Mouse (Mus musculus) activated CD4-positive, CD25-positive, alpha-beta regulatory T cell, adult 4 months (primary cell): Measurements from ENCODE around the gene Lasp1. TPM values are rescaled to one million over a fixed set of nuclear protein-coding genes. Genes with fewer than 3 reads are reported as not detected.

Experiments
- ATAC-seq: one replicate; pipeline ENCODE4 v1.8.0; 2017
- polyA plus RNA-seq, 2 experiments: library from polyadenylated mRNA; unstranded; fragments of 100-300 nt; shearing (Covaris generic); gene quantifications; one replicate each; pipeline ENCODE4 v1.2.1; 2017

Lasp1 gene
- polyA plus RNA-seq, 2 experiments from 2014 or later: 44.4 to 52.4 TPM

DNA sequence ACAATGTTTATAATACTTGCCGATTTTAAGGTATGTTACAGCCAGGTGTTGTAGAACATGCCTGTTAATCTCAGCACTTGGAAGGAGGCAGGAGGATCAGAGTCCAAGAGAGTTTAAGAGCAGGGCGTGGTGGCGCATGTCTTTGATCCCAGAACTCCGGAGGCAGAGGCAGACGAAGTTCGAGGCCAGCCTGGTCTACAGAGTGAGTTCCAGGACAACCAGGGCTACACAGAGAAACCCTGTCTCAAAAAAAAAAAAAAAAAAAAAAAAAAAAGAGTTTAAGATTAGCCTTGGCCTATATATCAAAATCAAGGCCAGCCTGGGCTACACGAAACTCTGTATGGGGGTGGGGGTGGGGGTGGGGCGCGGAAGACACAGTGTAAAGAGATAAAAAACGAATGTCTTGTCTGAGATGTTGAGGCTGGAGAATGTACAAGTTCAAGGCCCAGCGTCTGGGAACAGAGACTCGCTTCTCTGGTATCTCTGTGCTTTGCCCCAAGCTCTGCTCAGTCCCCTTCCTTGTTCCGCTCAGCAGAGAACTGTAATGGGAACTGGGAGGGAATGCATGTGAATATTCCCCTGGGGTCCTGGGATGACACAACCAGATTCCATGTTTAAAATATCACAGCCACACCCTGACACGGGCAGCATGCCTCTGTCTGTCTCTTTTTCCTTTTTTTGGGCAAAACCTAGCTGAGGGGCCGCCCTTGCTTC is 1.3 kb upstream of the Lasp1 start:
- ATAC-seq: no peak

DNA sequence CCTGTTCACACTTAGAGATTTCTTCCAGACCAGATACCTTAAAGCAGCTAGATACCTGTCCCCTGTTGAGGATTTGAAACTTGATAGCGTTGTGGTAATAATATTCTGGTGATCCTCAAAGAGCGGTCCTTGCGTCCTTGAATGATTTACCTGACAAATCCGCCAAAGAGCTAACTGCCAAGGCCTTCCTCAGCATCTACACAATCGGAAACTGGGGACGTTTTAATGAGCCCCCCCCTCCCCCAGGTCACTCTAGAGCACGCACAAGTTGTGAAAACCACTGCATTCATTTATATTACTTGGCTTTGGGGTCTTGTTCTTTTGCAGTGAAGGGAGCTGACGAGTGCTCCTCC is 741 bp upstream of the Lasp1 start:
- ATAC-seq: no peak

DNA sequence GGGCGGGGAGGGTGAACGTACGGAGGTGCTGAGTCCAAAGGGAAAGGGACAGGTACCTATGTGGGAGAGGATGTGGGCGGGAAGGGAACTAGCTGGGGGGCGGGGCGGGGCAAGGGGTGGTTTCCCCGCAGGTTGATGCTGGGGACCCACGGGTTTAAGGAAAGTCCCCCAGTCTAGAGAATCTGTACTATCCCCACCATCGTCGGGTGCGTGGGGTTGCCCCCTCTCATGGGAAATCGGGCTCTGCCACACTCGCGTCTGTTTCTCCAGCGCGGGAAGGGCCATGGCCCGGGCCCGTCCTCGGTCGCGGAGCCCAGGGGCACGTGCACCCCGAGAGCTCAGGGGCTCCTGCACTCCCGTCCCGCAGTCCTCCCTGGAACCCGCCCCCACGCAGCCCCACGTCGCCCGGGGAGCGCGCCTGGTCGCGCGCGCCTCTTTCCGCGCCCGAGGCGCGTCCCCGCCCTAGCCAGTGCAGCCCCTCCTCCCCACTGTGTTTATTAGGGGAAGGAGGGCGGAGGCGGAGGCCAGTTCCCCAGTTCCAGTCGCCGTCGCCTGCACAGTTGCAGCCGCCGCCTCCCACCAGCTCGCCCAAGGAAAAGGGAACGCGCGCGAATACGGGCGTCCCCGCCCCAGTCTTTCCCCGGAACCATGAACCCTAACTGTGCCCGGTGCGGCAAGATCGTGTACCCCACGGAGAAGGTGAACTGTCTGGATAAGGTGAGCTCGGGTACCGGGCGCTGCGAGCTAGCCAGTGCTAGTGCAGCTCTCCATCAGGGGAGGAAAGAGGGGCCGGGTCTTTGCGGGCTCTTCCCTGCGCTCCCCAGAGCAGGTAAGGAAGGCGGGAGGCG is 570 bp downstream of the Lasp1 start:
- ATAC-seq: peak; percentile 63

DNA sequence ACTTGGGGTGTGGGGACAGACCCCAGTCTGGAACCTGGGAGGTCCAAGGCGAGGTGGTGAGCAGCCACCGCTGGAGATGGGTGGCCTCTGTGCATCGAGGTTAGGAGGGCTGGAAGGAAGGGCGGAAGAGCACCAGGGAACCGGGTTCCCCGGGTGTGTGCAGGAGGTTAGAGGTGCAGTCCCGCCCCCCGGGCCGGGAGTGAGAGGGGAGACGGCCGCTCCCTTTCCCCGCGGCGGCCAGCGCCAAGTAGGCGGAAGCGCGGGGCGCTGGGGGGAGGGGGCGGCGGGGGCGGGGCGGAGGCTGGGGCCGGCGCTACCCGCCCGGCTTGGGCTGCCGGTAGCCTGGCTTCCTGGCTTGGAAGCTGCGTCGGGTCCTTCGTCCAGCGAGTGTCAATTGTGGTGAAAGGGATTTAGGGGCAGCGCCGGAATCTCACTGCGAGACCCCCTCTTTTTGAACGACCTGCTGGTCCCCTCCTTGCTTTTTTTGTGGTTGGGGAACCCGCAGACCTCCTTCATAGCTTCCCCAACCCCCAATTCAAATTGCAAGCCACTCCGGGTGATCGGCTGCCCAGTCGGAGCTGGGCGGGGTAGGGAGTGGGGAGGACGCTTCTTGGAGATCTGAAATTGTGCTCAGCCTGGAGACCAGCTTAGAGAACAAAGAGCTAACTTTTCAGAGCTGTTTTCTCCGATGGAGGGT is 1.3 kb downstream of the Lasp1 start:
- ATAC-seq: peak; percentile 45

DNA sequence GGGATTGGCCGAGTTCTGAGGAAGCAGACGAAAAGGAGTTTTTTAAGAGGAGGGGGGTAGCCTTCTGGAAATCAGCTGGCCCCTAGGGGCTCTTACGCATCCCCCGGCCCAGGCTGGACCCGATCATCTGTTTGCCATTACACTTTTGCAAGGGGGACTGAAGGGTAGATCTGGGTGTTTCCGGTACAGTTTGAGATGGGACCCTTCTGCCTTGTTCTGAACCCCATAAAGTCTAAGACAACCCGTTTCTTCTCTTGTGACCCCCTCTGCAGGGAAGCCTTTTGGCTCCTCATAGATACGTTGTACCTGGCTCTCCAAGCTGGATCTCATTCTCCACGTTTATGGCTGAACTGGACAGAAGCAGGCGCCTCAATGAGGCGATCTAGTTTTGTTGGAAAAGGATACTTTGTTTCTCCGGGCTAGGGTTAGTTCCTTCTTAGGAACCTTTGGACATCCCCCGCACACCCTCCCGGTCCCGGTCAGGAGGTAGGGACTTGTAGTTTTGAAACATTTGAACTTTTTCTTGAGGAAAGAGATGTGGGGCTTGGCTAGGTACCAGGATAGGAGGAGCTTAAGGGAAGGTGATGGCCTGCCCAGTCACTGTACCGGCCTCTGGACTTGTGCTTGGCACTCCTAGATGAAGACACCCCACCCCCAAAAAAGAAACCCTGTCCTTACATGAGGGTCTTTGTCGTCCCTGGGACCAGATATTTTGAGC is 2.0 kb downstream of the Lasp1 start:
- no peak for ATAC-seq

DNA sequence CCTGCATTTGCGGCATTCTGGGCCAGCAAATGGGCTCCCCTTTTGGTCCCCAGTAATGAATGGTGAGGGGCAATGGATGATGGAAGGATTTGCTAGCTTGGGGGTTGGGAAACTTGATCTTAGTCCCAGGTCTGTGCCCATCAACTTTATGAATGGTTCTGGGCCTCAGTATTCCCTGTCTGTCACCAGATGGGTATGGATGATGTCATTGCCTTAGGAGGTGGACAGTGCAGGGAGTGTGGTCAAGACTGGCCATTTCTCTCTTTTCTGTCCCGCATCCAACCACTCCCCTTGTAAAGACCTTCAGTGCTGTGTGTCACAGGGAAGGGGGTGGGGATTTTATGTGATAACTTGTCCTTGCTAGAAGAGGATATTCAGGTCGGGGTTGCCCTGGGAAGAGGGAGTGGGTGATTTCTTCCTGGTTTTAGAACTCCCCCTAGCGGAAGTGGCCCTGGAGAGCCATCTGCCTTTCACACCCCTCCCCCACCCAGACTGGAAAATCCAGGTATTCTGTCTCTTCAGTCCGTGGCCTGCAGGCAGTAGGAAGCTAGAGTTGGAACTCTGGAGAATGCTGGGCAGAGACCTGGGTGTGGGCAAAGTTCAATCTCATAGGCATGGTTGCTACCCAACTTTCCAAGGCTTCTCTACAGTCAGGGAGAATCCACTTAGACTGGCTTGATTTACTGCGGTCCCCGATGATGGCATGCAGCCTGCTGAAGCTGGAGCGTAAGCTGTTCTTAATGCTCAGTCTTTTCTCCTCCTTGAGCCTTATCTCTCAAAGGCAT is 2.8 kb downstream of the Lasp1 start:
- no peak for ATAC-seq

- ATAC-seq: no peak
Measured at GRCm38 (mm10) chr11:97802194-97802470, 3.3 kb downstream of the Lasp1 start.

- ATAC-seq: no peak
Measured at GRCm38 (mm10) chr11:97802495-97802894, 3.7 kb downstream of the Lasp1 start.

- no peak for ATAC-seq
Measured at GRCm38 (mm10) chr11:97803847-97804246, 5.0 kb downstream of the Lasp1 start.

- no peak for ATAC-seq
Measured at GRCm38 (mm10) chr11:97804841-97805661, 6.3 kb downstream of the Lasp1 start.

DNA sequence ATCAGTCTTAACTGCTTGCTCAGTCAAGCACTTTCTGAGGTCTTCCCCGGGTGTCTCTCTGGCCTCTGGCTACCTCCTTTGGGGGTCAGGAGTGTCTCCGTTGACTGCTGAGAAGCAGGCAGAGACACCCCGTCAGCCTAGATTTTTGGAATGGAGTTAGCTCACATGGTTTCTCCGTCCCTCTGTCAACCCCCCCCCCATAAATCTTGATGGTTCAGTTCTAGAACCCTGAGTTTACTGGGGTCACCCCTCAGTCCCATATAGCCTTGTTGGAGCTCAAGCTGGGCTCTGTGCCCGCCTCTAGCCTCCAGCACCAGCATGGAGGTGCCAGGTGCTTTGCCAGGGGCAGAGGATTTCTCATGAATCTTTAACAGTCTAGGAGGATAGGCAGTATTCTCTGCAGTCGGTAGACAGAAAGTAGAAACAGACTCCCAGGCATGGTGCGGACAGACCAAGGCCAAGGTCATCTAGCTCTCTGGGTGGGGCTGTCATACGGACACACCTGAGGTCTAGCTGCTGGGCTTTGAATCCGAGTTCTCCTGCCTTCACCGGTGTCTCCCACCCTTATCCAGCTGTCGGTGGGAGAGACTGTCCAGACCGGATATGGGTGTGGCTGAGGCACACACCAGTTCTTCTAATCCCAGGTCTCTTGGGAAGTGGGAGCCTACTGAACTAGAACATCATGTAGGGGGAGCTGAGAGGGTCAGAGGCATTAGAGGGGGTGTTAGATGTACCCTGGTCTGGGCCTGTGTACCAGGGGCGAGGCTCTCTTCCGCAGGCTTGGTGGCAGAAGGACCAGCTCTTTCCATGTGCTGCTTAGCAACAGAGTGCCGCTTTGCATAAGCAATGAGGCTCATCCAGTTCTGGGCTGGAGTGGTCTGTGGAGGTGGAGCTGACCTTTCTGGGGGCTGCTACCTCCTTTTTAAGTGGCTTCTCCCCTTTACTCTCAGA is 7.1 kb downstream of the Lasp1 start:
- no peak for ATAC-seq

DNA sequence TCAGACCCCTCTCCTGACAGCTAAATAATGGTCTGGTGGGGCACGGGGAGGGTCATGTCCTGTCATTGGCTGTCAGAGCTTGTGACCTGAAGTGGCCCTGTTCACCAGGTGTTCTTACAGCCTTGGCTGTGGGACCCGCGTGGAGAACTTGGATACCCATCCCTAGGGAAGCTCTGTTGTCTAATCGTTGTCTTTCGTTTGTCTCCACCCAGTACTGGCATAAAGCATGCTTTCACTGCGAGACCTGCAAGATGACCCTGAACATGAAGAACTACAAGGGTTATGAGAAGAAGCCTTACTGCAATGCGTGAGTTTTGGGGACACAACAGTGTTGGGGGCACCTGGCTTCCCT is 7.8 kb downstream of the Lasp1 start:
- no peak for ATAC-seq

DNA sequence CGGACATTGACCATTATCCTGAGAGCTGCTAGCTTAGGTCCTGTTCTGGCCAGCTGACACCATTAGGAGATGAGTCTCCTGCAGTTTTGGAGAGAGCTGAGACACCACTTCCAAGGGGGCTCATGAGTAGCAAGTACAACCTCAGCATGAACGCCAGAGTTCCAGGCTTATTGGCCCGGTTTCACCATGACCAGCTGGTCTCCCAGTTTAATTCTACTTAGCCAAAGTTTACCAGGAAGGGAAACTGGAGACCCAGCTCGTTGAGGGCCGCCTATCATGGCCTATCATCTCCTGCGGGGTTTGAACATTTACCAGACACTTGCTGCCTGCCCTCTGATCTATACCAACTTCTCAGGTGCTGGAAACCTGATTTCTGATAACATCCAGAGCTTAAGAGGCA is 8.8 kb downstream of the Lasp1 start:
- no peak for ATAC-seq

DNA sequence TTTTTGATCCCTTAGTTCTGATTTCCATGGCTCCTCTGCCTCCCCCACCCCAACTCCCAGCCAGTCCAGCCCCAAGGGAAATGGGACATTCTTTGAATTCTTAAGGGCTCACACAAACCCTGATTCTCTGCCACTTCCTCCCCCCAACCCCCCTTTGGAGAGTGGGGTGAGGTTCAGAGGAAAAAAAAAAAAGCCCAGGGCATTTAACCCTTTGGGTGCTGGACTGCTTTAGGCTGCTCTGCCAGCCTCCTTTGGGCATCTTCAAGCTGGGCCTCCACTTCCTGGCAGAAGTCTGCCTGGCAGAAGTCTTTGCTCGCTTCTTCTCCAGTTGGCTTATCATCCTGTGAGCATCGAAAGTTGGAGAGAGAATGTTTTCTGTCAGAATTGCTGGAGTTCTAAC is 9.3 kb downstream of the Lasp1 start:
- ATAC-seq: no peak

DNA sequence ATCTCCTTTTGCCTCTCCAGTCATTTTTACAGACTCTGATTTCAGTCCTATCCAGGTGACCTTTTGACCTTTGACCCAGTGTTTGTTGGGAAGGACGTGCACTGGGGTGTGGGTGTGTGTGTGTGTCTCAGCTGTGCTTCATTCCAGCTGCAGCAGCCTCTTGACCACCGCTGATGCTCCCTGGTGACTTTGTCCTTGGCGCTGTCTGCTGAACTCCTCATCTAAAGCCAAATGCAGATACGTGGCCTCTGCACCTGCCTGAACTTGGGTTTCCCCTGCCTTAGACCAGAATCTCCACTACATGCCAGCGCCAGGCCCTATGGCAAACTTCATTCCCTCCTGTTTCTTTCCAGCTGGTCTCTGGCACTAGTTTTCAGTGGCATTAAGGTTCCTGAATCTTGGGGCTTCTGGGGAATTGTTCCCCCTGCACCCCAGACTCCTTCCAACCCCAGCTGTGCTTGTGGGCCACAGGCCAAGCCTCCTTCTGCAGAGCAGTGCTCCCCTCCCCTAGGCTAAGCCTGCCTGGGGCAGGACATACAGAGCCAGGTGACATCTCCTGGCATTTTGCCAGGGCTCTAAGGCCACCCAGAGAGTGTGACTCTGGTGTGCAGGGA is 9.9 kb downstream of the Lasp1 start:
- ATAC-seq: no peak

DNA sequence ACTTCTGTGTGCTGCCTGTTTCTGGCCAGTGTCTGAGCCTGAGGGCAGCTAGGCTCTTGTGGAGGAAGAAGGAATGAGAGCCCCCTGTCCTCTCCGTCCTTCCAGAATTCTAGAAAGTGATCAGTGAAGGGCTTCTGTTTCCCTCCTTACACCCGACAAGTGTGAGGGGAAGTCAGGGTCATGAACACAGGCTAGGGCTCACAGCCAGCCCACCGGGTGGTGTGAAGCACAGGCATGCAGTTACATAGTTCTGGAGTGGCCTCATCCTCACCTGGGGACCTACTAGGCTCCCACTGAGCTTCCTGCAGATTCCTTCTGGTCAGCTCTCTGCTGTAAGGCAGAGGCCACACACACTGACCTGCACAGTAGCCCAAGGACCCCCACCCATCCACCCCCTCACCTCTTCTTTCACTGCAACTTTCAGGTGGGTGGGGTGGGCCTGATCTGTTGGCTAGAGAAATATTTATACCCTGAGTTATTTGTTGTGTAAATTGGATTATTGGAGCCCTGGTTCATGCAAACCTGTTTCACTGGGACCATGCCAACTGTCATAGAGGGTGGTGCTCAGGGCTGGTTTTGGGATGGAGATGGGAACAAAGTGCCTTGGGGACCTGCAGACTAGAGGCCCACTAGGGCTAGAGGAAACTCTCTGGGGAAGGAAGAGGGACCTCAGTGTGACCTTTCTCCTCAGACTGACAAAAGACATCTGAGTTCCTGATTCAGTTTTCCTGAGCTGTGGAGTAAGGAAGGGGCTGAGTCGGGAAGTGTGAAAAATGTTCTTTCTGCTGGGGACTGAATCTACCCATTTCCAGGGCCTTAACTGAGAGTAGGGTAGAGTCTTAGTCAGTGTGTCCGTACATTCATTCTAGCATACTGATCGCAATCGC is 10.7 kb downstream of the Lasp1 start:
- ATAC-seq: no peak

- ATAC-seq: peak; percentile 51
Measured at GRCm38 (mm10) chr11:97810356-97810755, 11.6 kb downstream of the Lasp1 start.

DNA sequence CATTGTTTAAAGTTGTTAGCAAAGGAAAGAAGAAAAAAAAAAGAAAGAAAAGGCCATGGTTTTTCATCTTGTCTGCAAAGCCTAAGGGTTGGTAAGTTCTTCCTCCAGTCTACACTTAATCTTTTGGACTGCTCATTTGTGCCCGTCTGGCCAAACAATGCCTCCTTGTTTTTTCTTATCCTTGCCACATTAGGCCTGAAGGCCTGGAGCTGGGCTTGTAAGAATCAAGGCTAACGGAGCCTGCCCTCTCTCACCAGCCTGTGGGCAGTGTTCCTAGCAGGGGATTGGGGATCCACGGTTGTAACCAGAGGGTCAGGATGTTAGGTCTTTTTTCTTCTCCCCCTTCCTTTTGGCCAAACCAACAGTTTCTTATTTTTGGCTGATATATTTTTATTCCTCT is 12.2 kb downstream of the Lasp1 start:
- no peak for ATAC-seq
